Mouse (Mus musculus): ENCODE measurements around the gene Trim12c. TPM values are rescaled to one million over a fixed set of nuclear protein-coding genes. Genes with fewer than 3 reads are reported as not detected.

Trim12c gene
- 8.5 TPM for polyA plus RNA-seq (2014; fragmentation: Illumina TruSeq; extraction: RNeasy Lipid Tissue Mini Kit (QIAGEN cat#74804); ENCODE audit: low read depth, low replicate concordance)

GRCm38 (mm10) chr7:104352717-104353599 is at the start of gene Trim12c:
TSS of gene Trim12c (minus strand) at chr7:104353362.

GRCm38 (mm10) chr7:104400698-104401097 is 47.5 kb upstream of the Trim12c start, which contains the start of gene Trim30c:
TSS of gene Trim30c (minus strand) at chr7:104400837.

GRCm38 (mm10) chr7:104369736-104370414 is 16.7 kb upstream of the Trim12c start, which contains the start of gene Trim30b:
TSS of gene Trim30b (minus strand) at chr7:104369884.

GRCm38 (mm10) chr7:104329171-104329570 is 24.0 kb downstream of the Trim12c start, which contains the start of gene Trim34b:
TSS of gene Trim34b (plus strand) at chr7:104329471.

GRCm38 (mm10) chr7:104315369-104316080 is 37.6 kb downstream of the Trim12c start, which contains the start of gene Trim12a:
TSS of gene Trim12a (minus strand) at chr7:104315466.

Other genes with a start within 250 kb of the Trim12c start
- gene Olfr646, start 248.5 kb downstream of the Trim12c start, polyA plus RNA-seq (2014; fragmentation: Illumina TruSeq; extraction: RNeasy Lipid Tissue Mini Kit (QIAGEN cat#74804); ENCODE audit: low read depth, low replicate concordance), result not detected
- gene Ubqln5, start 223.5 kb downstream of the Trim12c start, polyA plus RNA-seq (2014; fragmentation: Illumina TruSeq; extraction: RNeasy Lipid Tissue Mini Kit (QIAGEN cat#74804); ENCODE audit: low read depth, low replicate concordance), result not detected
- gene Olfr643, start 216.0 kb downstream of the Trim12c start, polyA plus RNA-seq (2014; fragmentation: Illumina TruSeq; extraction: RNeasy Lipid Tissue Mini Kit (QIAGEN cat#74804); ENCODE audit: low read depth, low replicate concordance), result not detected
- not detected for gene Ubqln3, start 210.1 kb downstream of the Trim12c start, polyA plus RNA-seq (2014; fragmentation: Illumina TruSeq; extraction: RNeasy Lipid Tissue Mini Kit (QIAGEN cat#74804); ENCODE audit: low read depth, low replicate concordance)
- not detected for gene Ubqlnl, start 202.8 kb downstream of the Trim12c start, polyA plus RNA-seq (2014; fragmentation: Illumina TruSeq; extraction: RNeasy Lipid Tissue Mini Kit (QIAGEN cat#74804); ENCODE audit: low read depth, low replicate concordance)
- not detected for gene Olfm5, start 188.5 kb downstream of the Trim12c start, polyA plus RNA-seq (2014; fragmentation: Illumina TruSeq; extraction: RNeasy Lipid Tissue Mini Kit (QIAGEN cat#74804); ENCODE audit: low read depth, low replicate concordance)
- gene Olfr648, start 170.0 kb downstream of the Trim12c start, polyA plus RNA-seq (2014; fragmentation: Illumina TruSeq; extraction: RNeasy Lipid Tissue Mini Kit (QIAGEN cat#74804); ENCODE audit: low read depth, low replicate concordance), result not detected
- gene Olfr649, start 157.4 kb downstream of the Trim12c start, polyA plus RNA-seq (2014; fragmentation: Illumina TruSeq; extraction: RNeasy Lipid Tissue Mini Kit (QIAGEN cat#74804); ENCODE audit: low read depth, low replicate concordance), result not detected
- 0.76 TPM for gene Trim6, start 134.6 kb downstream of the Trim12c start, polyA plus RNA-seq (2014; fragmentation: Illumina TruSeq; extraction: RNeasy Lipid Tissue Mini Kit (QIAGEN cat#74804); ENCODE audit: low read depth, low replicate concordance)
- gene Trim34a, start 108.9 kb downstream of the Trim12c start, polyA plus RNA-seq (2014; fragmentation: Illumina TruSeq; extraction: RNeasy Lipid Tissue Mini Kit (QIAGEN cat#74804); ENCODE audit: low read depth, low replicate concordance), result 7.4 TPM
- 1.6 TPM for gene Trim5, start 65.3 kb downstream of the Trim12c start, polyA plus RNA-seq (2014; fragmentation: Illumina TruSeq; extraction: RNeasy Lipid Tissue Mini Kit (QIAGEN cat#74804); ENCODE audit: low read depth, low replicate concordance)
- 19.8 TPM for gene Trim12a, start 37.9 kb downstream of the Trim12c start, polyA plus RNA-seq (2014; fragmentation: Illumina TruSeq; extraction: RNeasy Lipid Tissue Mini Kit (QIAGEN cat#74804); ENCODE audit: low read depth, low replicate concordance)
- not detected for gene Trim34b, start 23.9 kb downstream of the Trim12c start, polyA plus RNA-seq (2014; fragmentation: Illumina TruSeq; extraction: RNeasy Lipid Tissue Mini Kit (QIAGEN cat#74804); ENCODE audit: low read depth, low replicate concordance)
- gene Trim30b, start 16.5 kb upstream of the Trim12c start, polyA plus RNA-seq (2014; fragmentation: Illumina TruSeq; extraction: RNeasy Lipid Tissue Mini Kit (QIAGEN cat#74804); ENCODE audit: low read depth, low replicate concordance), result 0.24 TPM
- gene Trim30c, start 47.5 kb upstream of the Trim12c start, polyA plus RNA-seq (2014; fragmentation: Illumina TruSeq; extraction: RNeasy Lipid Tissue Mini Kit (QIAGEN cat#74804); ENCODE audit: low read depth, low replicate concordance), result not detected
- gene Trim30a, start 111.8 kb upstream of the Trim12c start, polyA plus RNA-seq (2014; fragmentation: Illumina TruSeq; extraction: RNeasy Lipid Tissue Mini Kit (QIAGEN cat#74804); ENCODE audit: low read depth, low replicate concordance), result 6.7 TPM
- 2.1 TPM for gene Trim30d, start 154.5 kb upstream of the Trim12c start, polyA plus RNA-seq (2014; fragmentation: Illumina TruSeq; extraction: RNeasy Lipid Tissue Mini Kit (QIAGEN cat#74804); ENCODE audit: low read depth, low replicate concordance)
- gene Olfr651, start 196.8 kb upstream of the Trim12c start, polyA plus RNA-seq (2014; fragmentation: Illumina TruSeq; extraction: RNeasy Lipid Tissue Mini Kit (QIAGEN cat#74804); ENCODE audit: low read depth, low replicate concordance), result not detected
- not detected for gene Olfr652, start 207.5 kb upstream of the Trim12c start, polyA plus RNA-seq (2014; fragmentation: Illumina TruSeq; extraction: RNeasy Lipid Tissue Mini Kit (QIAGEN cat#74804); ENCODE audit: low read depth, low replicate concordance)
- gene Olfr653, start 224.0 kb upstream of the Trim12c start, polyA plus RNA-seq (2014; fragmentation: Illumina TruSeq; extraction: RNeasy Lipid Tissue Mini Kit (QIAGEN cat#74804); ENCODE audit: low read depth, low replicate concordance), result not detected
- gene Olfr654, start 233.7 kb upstream of the Trim12c start, polyA plus RNA-seq (2014; fragmentation: Illumina TruSeq; extraction: RNeasy Lipid Tissue Mini Kit (QIAGEN cat#74804); ENCODE audit: low read depth, low replicate concordance), result not detected
- not detected for gene Olfr655, start 248.4 kb upstream of the Trim12c start, polyA plus RNA-seq (2014; fragmentation: Illumina TruSeq; extraction: RNeasy Lipid Tissue Mini Kit (QIAGEN cat#74804); ENCODE audit: low read depth, low replicate concordance)